Mouse (Mus musculus): Measurements from ENCODE around the gene Fam102a. TPM values are rescaled to one million over a fixed set of nuclear protein-coding genes. Genes with fewer than 3 reads are reported as not detected.

Gene Fam102a
- polyA plus RNA-seq, 1 experiment = 12.9 TPM

DNA sequence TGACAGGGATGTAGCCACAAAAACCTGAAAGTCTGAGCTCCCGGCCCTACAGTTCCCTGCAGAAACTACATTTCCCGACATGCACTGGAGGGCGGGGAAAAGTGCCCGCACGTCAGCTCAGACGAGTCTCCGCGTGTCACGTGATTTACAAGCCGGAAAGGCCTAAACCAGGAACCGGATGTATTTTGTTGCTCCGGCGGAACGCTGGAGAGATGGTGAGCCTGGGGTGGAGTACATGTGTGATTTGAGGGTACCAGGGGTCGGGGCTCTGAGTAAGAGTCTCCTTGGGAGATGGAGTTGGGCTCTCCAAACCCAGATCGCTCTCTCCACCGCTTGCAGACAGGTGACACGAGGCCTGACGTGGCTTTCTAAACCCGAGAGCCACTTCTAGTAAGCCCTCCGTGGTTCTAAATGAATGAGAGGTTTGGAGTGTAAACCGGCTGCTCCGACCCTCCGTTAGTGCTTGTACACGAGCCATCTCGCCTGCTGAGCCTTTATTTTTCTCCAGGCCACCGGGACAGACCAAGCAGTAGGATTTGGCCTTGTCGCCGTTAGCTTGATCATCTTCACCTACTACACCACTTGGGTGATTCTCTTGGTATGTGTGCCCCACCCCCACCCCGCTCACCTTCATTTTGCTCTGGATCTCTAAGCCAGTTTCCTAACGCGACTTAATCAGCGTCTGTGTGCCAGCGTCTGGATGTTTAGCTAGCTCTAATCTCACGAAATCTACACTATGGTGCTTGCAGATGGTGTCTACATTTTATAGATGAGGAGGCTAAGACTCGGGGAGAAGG lies 35.8 kb downstream of the Fam102a start, which contains the start of gene Dpm2:
Gene Dpm2 (plus strand): TSS at position 161 of the 797 bp plus-strand sequence.
- peak; percentile 97 for DNase-seq (ENCODE audit: low read depth)
- TF ChIP-seq CTCF (IDR thresholded peaks at IDR 0.05; ENCODE audit: borderline replicate concordance, extremely low read depth, insufficient read depth, insufficient read length) = no peak
- peak; percentile 67; the same call in 1 of the 2 replicates for TF ChIP-seq POLR2A (IDR thresholded peaks at IDR 0.05; ENCODE audit: borderline replicate concordance, extremely low read depth, insufficient read depth, insufficient read length, poor library complexity, severe bottlenecking)

DNA sequence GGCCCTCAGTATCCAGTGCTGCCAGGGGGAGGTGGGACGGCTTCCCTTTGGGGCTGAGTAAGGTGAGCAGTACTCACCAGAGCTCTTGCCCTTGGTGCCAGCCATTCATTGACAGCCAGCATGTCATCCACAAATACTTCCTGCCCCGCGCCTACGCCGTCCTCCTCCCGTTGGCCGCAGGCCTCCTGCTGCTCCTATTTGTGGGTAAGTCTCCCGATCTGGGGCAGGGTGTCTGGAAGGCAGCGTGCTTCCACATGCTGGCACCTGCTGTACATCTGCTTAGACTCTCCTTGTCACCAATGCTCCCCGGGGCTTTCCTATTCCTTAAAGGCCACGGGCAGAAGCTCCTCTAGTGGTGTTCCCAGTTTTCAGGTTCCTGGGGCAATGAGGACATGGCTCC lies 37.1 kb downstream of the Fam102a start:
- TF ChIP-seq POLR2A (IDR thresholded peaks at IDR 0.05; ENCODE audit: borderline replicate concordance, extremely low read depth, insufficient read depth, insufficient read length, poor library complexity, severe bottlenecking) = no peak
- no peak for DNase-seq (ENCODE audit: low read depth)

DNA sequence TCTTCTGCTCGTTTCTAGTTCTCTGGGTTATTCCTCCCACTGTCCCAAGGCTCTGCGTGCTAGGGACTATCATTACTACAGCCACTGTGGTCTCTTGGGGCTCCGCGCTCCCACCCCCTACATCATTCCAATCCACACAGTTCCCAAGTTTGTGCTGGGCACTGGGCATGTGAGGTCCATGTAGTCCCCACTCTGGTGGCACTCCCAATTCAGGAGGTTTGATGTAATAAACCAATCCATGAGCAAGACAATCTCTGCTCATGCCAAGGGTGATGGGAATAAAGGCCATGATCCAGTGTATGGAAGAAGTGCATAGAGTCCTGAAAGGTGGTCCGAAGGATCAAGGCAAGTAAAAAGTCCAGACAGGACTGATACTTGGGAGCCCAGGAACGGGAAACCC lies 39.4 kb downstream of the Fam102a start, which contains the start of gene Pip5kl1:
Gene Pip5kl1 (plus strand): TSS at position 301 of the 400 bp plus-strand sequence.
- TF ChIP-seq CTCF (IDR thresholded peaks at IDR 0.05; ENCODE audit: borderline replicate concordance, extremely low read depth, insufficient read depth, insufficient read length) (no peak), POLR2A (IDR thresholded peaks at IDR 0.05; ENCODE audit: borderline replicate concordance, extremely low read depth, insufficient read depth, insufficient read length, poor library complexity, severe bottlenecking) (no peak)

DNA sequence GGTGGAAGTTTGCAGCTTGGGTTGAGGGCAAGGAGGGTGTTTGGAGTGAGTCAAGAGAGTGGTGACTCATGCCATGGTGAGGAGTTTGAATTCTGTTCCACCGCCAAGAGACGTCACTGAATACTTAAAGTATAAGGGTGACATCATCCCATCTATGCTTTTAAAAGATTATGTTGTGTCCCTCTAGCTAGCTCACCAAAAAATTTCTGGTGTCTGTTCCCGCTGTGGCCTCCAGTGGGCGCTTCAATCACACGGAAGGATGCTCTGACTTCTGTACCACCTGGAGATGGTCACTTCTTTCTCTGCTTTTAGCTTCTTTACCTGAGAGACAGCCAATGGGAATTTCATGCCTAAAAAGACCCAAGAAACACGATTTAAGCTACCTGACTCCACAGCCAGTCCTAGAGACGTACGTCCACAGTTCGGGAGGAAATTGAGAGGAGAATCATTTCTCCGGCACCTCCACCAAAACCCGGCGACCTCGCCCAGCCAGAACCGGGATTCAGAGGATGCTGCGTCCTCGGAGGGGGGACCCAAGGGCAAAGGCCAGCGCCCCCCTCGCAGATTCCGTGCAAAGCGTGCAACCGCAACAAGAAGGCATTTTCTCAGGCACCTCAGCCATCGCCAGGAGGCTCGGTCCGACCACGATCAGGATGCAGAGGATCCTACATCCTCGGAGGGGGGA lies 39.9 kb downstream of the Fam102a start:
- peak; percentile 68 for DNase-seq (ENCODE audit: low read depth)
- TF ChIP-seq POLR2A (IDR thresholded peaks at IDR 0.05; ENCODE audit: borderline replicate concordance, extremely low read depth, insufficient read depth, insufficient read length, poor library complexity, severe bottlenecking) (no peak), CTCF (IDR thresholded peaks at IDR 0.05; ENCODE audit: borderline replicate concordance, extremely low read depth, insufficient read depth, insufficient read length) (peak; percentile 89)

More for the DNA sequence above, 39.4 kb downstream of the Fam102a start, which contains the start of gene Pip5kl1:
- DNase-seq (ENCODE audit: low read depth) = no peak

DNA sequence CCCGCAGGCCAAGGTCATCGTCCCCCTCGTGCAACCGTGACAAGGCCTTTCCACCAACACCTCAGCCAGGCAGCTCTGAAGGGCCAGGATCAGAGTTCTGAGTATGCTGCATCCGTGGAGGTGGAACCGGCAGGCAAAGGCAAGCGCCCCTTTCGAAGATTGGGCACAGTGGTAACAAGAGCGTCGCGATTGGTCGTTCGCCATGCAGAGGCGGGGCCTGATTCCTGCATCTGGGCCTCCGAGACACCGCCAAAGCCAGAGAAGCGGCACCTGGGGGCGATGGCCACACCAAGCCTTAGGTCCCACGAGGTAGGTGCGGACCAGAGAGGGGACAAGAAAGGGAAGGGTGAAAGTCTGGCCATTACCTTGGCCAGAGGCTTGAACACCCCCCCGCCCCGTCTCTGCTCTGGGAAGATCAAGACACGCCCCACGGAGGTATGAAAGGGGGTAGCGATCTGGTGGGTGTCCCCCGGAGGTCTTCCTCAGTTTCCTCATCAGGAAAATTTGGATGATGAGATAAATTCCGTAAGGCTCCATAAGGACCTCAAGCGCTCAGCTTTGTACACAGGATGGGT lies 40.5 kb downstream of the Fam102a start, which contains the start of gene 9430097D07Rik:
Gene 9430097D07Rik (minus strand): TSS at position 99 of the 575 bp plus-strand sequence.
- no peak for TF ChIP-seq POLR2A (IDR thresholded peaks at IDR 0.05; ENCODE audit: borderline replicate concordance, extremely low read depth, insufficient read depth, insufficient read length, poor library complexity, severe bottlenecking)
- no peak for TF ChIP-seq CTCF (IDR thresholded peaks at IDR 0.05; ENCODE audit: borderline replicate concordance, extremely low read depth, insufficient read depth, insufficient read length)
- peak; percentile 89 for DNase-seq (ENCODE audit: low read depth)

DNA sequence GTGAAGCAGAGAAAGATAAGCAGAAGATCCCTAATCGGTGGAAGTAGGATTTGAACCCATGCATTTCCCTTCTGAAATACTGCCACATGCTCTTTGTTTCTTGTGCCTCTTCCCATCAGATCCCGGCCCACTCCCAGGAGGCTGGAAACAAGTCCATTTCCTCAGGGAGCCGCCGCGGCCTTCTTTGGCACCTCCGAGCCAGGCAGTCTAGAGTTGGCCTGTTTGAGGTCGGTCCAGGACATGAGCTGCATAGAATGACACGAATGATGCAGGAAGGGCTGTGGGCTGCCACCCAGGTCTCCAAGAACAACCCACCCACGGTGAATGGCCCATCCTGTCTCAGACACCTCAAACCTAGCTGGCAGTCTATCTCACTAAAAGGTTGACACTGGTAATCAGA lies 41.4 kb downstream of the Fam102a start:
- TF ChIP-seq POLR2A (IDR thresholded peaks at IDR 0.05; ENCODE audit: borderline replicate concordance, extremely low read depth, insufficient read depth, insufficient read length, poor library complexity, severe bottlenecking) (no peak), CTCF (IDR thresholded peaks at IDR 0.05; ENCODE audit: borderline replicate concordance, extremely low read depth, insufficient read depth, insufficient read length) (no peak)
- no peak for DNase-seq (ENCODE audit: low read depth)

DNA sequence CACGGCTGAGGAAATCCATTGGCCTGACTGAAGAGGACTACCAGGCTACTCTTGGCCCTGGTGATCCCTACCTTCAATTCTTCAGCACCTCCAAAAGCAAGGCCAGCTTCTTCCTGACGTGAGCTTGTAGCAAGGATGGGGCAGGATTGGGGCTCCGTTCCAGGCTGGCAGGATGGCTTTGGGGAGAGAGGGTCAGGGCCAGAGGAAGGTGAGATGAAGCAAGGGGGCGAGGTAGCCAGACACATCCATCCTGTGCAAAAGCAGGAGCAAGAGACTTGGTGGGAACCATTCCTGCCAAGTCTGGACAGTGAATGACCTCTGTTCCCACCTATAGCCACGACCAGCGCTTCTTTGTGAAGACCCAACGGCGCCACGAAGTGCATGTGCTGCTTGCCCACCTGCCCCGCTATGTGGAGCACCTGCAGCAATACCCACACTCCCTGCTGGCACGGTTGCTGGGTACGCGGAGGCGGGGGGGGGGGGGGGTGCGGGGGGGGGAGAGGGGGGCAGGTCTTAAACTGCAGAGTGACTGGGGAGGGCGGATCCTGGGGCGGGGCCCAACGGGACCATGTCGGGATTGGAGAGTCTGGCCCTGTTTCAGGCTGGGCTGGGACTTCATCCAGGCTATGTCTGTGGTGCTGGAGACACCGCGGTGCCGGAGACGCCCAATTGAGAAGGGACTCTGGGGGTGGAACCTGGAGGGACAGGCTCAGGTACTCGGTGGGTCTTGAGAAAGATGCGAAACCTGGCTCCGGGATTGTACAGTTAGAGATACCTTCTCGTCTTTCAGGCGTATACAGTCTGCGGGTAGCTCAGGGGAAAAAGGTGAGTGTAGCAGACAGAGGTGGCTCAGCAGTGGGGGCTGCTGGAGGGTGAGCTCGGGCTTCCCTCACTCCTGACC lies 43.3 kb downstream of the Fam102a start:
- no peak for DNase-seq (ENCODE audit: low read depth)
- TF ChIP-seq POLR2A (IDR thresholded peaks at IDR 0.05; ENCODE audit: borderline replicate concordance, extremely low read depth, insufficient read depth, insufficient read length, poor library complexity, severe bottlenecking) = no peak
- no peak for TF ChIP-seq CTCF (IDR thresholded peaks at IDR 0.05; ENCODE audit: borderline replicate concordance, extremely low read depth, insufficient read depth, insufficient read length)

DNA sequence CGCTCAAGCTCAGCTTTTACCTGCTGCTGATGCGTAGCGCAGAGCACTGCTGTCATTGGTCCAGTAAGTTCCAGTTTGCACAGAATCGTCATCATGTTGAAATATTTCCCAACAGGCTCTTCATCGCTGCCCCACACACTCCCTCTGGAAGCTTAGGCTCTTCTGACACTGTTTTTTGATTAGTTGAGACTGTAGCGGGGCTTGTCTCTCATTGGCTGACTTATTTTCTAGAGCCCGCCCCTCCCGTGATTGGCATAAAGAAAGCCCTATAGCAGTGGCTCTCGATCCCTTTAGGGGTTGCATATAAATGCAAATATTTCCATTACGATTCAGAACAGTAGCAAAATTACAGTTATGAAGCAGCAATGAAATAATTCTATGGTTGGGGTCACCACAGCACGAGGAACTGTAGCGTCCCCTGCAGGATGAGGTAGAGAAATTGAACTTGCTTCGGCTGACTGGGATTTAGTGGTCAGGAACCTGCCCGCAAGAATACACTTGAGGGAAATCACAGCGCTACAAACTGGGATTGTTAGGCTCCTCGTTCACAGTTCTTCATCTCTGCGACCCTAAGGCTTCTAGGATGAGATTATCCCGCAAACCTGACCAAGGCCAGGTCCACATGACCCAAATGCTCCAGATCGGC lies 46.4 kb downstream of the Fam102a start:
- TF ChIP-seq CTCF (IDR thresholded peaks at IDR 0.05; ENCODE audit: borderline replicate concordance, extremely low read depth, insufficient read depth, insufficient read length) (no peak), POLR2A (IDR thresholded peaks at IDR 0.05; ENCODE audit: borderline replicate concordance, extremely low read depth, insufficient read depth, insufficient read length, poor library complexity, severe bottlenecking) (no peak)

DNA sequence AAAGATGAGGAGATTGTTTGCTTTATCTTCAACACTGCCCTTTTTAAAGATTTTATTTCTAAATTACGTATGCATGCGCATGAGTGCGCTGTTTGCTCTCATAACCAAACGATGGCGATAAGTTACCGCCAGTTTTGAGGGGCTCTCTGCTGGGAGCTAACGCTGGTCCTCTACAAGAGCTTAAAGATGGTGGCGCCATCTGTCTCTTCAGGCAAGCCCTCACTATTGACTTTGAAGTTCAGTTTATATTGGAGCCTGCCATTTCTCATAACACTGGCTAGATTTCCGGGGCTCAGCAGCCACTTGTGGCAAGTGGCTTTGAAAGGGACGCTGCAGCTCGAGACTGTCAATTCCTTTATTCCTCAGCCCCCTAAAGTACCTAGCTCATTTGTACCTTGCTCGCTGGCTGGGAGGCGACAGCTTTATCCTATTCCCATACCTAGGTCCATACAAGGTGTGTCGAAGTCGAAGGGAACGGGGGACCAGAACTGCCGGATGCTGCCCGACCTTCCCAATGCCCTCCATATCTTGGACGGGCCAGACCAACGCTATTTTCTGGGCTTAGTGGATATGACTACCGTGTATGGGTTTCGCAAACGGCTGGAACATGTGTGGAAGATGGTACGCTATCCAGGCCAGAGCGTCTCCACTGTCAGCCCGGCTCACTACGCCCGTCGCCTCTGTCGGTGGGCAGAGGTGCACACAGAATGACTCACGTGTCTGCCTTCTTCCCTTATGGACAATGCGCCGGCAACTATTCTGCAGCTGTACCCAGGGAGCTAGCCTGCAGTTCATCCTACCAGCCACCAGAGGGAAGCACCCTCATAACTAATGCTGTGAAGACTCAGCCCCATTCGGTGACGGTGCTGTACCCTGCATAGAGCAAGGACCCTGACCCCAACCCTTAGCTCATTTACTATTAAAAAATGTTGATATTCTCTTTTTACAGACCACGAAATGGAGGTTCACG lies 48.0 kb downstream of the Fam102a start:
- TF ChIP-seq POLR2A (IDR thresholded peaks at IDR 0.05; ENCODE audit: borderline replicate concordance, extremely low read depth, insufficient read depth, insufficient read length, poor library complexity, severe bottlenecking) (peak; percentile 25; the same call in 1 of the 2 replicates), CTCF (IDR thresholded peaks at IDR 0.05; ENCODE audit: borderline replicate concordance, extremely low read depth, insufficient read depth, insufficient read length) (peak; percentile 96)
- DNase-seq (ENCODE audit: low read depth) = peak; percentile 89

More for the DNA sequence above, 46.4 kb downstream of the Fam102a start:
- peak; percentile 90 for DNase-seq (ENCODE audit: low read depth)
